Mouse (Mus musculus) megakaryocyte, embryonic 14.5 days (primary cell): Measurements from ENCODE around the gene Ccr4. TPM values are rescaled to one million over a fixed set of nuclear protein-coding genes. Genes with fewer than 3 reads are reported as not detected.
A peak's percentile ranks its signal among the peaks of the same experiment; 100 is the strongest.

Source experiments
- H3K27me3 ChIP-seq: replicated peaks from 2 replicates; pipeline ENCODE3; 2012; ENCODE audit warnings: inconsistent platforms
- H3K36me3 ChIP-seq: replicated peaks from 2 replicates; pipeline ENCODE3; 2012; ENCODE audit warnings: low read length, inconsistent platforms, mixed read lengths
- H3K4me1 ChIP-seq: 2 replicates; pipeline ENCODE4 v1.6.1; 2012; ENCODE audit warnings: inconsistent platforms
- H3K4me3 ChIP-seq: replicated peaks from 2 replicates; pipeline ENCODE3; 2012; ENCODE audit warnings: moderate library complexity, mild to moderate bottlenecking, inconsistent platforms
- H3K9me3 ChIP-seq: 2 replicates; pipeline ENCODE4 v1.6.1; 2012; ENCODE audit warnings: inconsistent platforms
- FLI1 ChIP-seq: IDR thresholded peaks from 2 replicates; pipeline ENCODE4 v1.6.1; 2012; ENCODE audit warnings: low read length, inconsistent platforms, mixed read lengths
- GATA1 ChIP-seq: IDR thresholded peaks from 3 replicates; pipeline ENCODE4 v1.6.1; 2012; ENCODE audit warnings: mixed read lengths, low read length, inconsistent platforms, borderline replicate concordance
- polyA plus RNA-seq: library from polyadenylated mRNA; stranded (reverse); fragments of >175 nt; gene quantifications from 2 replicates; pipeline ENCODE4 v1.2.3, GENCODE M21; 2012; ENCODE audit warnings: low replicate concordance; ENCODE audit not compliant: insufficient read depth

Ccr4 gene
- polyA plus RNA-seq, 1 experiment: not detected

DNA sequence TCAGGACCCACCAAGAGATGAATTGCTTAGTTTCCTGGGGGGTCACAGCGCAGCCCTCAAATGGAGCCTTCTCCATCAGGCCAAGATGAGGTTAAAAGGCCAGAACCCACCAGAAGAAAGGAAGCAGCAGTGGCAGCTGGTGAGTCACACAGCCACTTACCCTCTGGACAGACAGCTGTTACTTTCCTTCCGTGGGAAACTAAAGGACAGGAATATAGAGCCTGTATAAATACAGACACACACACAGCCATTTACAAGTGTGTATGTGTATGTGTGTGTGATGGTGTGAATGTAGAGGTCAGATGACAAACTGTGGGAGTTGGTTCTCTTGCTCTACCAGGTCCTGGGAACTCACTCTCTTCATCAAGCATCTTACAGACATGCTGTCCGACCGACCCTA is 1.8 kb upstream of the Ccr4 start:
- H3K4me1 ChIP-seq: peaks cover 22% of the 10 kb centered on the region
- TF ChIP-seq FLI1 (no peak), GATA1 (no peak)
- H3K27me3 ChIP-seq: peaks cover 79% of the 10 kb centered on the region
- H3K4me3 ChIP-seq: no peak overlapping the region
- peaks cover 27% of the 10 kb centered on the region for H3K9me3 ChIP-seq
- H3K36me3 ChIP-seq: no peaks in the 10 kb centered on the region

DNA sequence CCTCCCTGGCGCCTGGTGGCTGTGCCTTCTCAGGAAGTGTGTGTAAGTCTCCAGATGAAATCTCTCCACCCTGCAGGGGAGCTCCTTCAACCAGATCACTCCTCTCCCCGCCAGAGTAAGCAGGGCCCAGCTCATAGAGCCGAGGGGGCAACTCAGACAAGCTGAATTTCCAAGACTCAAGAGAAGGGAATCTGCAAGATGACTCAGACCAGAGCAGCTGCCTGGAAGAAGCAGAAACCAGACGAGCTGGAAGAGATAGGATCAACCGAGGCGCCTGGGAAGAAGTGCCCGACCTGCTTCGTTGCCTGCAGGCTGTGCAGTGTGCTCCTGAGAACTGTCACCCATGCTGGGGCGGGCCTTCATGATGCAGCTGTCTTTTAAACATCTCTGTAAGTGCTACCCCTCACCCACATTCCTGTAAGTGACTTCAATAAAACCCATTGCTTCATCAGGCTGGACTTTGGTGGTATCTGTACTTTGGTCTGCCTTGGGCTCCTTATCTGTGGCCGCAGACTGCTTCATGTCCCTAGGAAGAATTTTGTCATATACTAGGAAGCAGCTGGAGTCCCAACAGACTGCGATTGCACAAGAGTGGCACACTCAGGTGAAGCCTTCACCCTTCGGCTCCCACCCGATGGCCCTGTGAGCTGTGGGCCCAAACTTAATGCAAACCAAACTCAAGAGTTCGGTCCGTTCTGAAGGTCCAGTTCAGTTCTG is 1.8 kb downstream of the Ccr4 start:
- Histone ChIP-seq H3K4me1 (peaks cover 39% of the 10 kb centered on the region), H3K27me3 (peaks cover 68% of the 10 kb centered on the region), H3K36me3 (no peaks in the 10 kb centered on the region), H3K9me3 (peaks cover 16% of the 10 kb centered on the region), H3K4me3 (no peak overlapping the region)
- no peak for TF ChIP-seq GATA1
- no peak for TF ChIP-seq FLI1

DNA sequence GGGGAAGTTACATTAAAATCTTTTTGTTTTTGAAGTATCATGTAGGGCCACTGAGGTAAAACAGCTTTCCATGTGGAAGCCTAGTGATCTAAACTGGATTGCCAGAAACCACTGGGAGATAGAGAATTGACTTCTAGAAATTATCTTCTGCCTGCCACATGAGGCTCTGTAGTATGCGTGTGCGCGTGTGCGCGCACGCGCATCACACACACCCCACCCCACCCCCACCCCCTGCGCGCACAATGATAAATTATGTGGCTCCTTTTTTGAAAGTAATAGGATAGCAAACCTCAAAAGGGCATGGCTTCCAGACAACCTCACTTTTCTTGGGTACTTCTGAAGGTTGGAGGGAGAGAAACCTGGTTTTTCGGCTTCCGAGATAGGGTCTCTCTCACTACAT is 2.8 kb downstream of the Ccr4 start:
- no peak overlapping the region for H3K4me3 ChIP-seq
- no peaks in the 10 kb centered on the region for H3K36me3 ChIP-seq
- peaks cover 69% of the 10 kb centered on the region for H3K27me3 ChIP-seq
- peaks cover 13% of the 10 kb centered on the region for H3K9me3 ChIP-seq
- TF ChIP-seq FLI1 (no peak), GATA1 (no peak)
- peaks cover 39% of the 10 kb centered on the region for H3K4me1 ChIP-seq

DNA sequence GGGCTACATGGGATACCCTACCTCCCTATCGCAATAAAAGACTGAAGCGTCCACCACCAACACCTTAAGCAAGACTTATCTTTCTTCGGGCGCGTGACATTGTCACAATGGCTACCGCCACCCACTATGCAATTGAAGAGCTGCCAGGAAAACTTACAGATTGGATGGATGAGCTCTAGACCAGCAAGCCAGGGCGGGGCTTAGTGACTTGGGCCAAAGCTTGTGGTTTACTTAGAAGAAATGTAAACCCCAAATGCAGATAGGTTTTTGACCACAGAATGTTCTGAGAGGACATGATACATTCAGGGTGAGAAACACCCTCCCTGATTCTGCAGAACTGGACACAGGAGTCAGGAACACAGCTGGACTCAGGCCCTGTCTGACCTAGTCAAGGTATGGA is 3.6 kb downstream of the Ccr4 start:
- Histone ChIP-seq H3K4me1 (peaks cover 35% of the 10 kb centered on the region), H3K36me3 (no peaks in the 10 kb centered on the region), H3K27me3 (peaks cover 67% of the 10 kb centered on the region), H3K9me3 (peaks cover 13% of the 10 kb centered on the region), H3K4me3 (no peak overlapping the region)
- TF ChIP-seq GATA1 (no peak), FLI1 (no peak)

DNA sequence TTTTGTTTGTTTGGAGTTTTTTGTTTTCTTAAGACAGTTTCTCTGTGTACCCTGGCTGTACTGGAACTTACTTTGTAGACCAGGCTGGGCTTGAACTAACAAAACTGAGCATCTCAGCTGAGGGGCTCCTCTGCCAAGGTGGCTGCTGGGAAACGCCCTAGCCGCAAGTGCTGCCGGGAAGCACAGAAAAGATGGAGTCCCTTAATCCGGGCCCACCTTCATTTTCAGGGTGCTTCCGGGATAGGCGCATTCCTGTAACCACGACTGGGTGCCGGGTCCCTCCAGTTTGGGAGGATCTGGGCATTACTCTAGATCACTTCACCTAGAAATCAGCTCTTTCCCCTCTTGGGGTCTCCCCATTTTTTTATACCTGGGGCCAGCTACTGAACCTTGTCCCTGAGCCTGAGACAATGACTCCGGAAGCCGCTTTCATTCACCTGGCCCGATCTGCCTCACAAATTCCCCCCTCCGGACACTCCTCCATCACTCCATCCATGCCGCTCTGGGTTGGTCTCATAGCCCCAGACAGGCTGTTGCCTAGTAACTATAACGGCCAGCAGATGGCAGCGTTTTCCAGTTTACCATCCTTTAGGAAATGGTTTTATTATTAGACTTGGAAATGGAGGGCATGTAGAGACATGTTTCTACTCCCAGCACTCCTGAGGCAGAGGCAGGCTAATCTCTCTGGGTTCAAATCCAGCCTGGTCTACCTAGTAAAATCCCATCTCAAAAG is 4.8 kb downstream of the Ccr4 start:
- H3K4me1 ChIP-seq: peaks cover 35% of the 10 kb centered on the region
- no peak overlapping the region for H3K4me3 ChIP-seq
- H3K36me3 ChIP-seq: no peaks in the 10 kb centered on the region
- peaks cover 67% of the 10 kb centered on the region for H3K27me3 ChIP-seq
- H3K9me3 ChIP-seq: peaks cover 13% of the 10 kb centered on the region
- TF ChIP-seq GATA1: no peak
- no peak for TF ChIP-seq FLI1

DNA sequence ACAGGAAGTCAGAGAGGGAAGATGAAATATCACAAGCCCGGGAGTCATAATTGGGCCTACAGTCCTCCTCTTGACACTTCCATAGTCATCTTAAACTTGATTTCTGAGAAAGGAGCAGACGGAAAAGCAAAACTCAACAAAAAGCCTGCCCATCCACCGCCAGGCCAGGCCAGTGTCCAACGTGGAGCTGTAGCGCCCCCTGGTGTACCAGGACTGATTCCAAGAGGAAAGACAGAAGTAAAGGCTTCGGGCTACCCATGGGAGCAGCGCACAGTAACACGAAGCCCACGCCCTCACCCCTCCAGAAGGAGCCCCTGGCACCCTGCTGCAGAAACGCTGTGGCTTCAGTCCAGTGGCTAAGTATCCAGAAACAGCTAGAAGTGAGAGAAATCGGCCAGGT is 6.5 kb downstream of the Ccr4 start:
- Histone ChIP-seq H3K36me3 (no peaks in the 10 kb centered on the region), H3K9me3 (peaks cover 13% of the 10 kb centered on the region), H3K4me1 (peaks cover 34% of the 10 kb centered on the region), H3K4me3 (peak overlapping the region; percentile 23), H3K27me3 (peaks cover 58% of the 10 kb centered on the region)
- no peak for TF ChIP-seq FLI1

DNA sequence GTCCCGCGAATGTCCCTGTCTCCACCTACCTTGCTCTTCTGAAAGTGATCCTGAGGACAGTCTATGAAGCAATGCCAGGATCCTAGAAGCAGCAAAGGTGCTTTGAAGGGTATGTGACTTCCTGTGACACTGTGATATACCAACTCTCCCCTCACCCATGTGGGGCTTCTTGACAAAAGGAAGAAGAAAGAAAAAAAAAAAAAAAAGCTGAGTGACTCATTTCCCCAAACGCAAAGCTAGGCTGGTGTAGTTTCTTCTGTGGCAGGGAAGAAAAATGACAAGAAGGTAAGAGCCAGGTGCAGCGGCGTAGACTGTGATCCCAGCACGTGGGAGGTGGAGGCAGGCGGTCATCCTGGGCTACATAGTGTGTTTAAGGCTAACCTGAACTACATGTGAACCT is 8.2 kb downstream of the Ccr4 start:
- peaks cover 22% of the 10 kb centered on the region for H3K9me3 ChIP-seq
- H3K36me3 ChIP-seq: no peaks in the 10 kb centered on the region
- no peak for TF ChIP-seq FLI1
- no peak for TF ChIP-seq GATA1
- H3K27me3 ChIP-seq: peaks cover 63% of the 10 kb centered on the region
- H3K4me3 ChIP-seq: no peak overlapping the region
- peaks cover 22% of the 10 kb centered on the region for H3K4me1 ChIP-seq

DNA sequence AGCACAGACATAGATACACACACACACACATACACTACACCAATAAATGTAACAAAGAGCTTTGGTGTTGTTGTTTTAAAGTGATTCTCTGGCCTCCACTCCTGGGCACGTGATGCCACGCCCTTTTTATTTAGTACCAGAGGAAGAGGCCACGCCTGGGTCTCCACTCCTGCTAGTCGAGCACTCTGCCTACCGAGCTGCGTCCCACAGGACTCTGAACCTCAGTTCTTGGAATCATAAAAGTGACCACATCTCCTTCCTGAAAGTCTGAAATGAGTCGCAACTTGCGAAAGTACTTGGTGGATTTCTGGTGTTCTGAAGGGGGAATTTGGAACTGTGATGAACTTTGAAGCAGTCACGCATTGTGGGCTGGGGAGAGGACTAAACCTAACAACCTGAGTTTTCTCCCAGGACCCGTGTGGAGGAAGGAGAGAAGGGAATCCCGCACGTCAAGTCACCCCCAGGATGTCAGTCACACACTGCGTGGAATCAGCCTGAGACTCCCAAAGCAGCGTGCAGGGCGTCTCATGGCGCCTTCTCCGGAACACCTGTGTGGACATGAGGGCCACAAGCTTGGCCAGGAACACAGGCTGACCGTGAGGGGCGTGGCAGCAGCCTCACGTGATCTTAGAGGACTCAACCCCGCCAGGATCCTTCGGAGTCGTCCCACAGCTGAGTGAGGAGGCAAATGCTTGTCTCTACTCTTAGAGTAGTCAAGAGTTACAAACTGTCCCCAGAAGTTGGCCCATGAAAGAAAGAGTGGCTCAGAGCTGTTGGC is 17.0 kb downstream of the Ccr4 start:
- peaks cover 50% of the 10 kb centered on the region for H3K27me3 ChIP-seq
- H3K4me3 ChIP-seq: no peak overlapping the region
- H3K4me1 ChIP-seq: peaks cover 14% of the 10 kb centered on the region
- no peaks in the 10 kb centered on the region for H3K36me3 ChIP-seq
- TF ChIP-seq FLI1: no peak
- no peak for TF ChIP-seq GATA1
- peaks cover 17% of the 10 kb centered on the region for H3K9me3 ChIP-seq

DNA sequence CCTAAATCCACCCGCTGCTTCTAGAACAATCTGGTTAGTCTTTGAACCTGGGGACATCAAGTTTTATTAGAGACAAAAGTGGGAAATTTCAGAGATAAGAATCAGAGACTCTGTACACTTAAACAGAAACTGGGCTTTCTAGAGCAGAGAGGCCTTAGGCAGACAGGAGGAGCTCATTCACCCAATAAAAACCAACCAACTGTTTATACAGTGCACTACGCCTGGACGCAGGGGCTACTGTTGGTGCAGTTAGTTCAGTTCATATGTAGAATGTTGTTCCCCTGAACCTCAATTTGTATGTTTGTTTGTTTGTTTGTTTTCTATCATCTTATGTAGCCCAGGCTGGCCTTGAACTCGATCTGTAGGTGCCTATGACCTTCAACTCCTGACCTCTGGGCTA is 17.9 kb downstream of the Ccr4 start:
- Histone ChIP-seq H3K9me3 (peaks cover 8% of the 10 kb centered on the region; the same call in 1 of the 2 replicates), H3K27me3 (peaks cover 43% of the 10 kb centered on the region), H3K4me1 (peaks cover 14% of the 10 kb centered on the region), H3K4me3 (no peak overlapping the region), H3K36me3 (no peaks in the 10 kb centered on the region)
- TF ChIP-seq GATA1 (no peak), FLI1 (no peak)

DNA sequence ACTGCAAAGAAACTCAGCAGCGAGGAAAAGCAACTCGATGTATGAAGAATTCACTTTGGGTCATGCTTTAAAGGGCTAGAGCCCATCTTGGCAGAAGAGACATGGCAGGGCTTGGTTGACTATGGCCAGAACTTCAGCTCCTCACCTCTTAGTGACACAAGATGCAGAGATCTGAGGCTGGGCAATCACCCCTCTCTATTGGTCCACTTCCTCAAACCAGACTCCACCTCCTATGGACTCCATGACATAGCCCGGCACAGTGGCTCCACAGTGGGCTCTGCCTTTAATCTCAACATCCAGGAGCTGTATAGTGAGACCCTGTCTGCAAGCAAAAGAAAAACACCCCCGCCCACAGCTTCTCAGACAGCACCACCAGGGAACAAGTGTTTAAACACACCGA is 19.9 kb downstream of the Ccr4 start:
- Histone ChIP-seq H3K9me3 (peaks cover 3% of the 10 kb centered on the region; the same call in 1 of the 2 replicates), H3K36me3 (no peaks in the 10 kb centered on the region), H3K27me3 (peaks cover 41% of the 10 kb centered on the region), H3K4me1 (peaks cover 14% of the 10 kb centered on the region), H3K4me3 (no peak overlapping the region)
- TF ChIP-seq FLI1 (no peak), GATA1 (no peak)

DNA sequence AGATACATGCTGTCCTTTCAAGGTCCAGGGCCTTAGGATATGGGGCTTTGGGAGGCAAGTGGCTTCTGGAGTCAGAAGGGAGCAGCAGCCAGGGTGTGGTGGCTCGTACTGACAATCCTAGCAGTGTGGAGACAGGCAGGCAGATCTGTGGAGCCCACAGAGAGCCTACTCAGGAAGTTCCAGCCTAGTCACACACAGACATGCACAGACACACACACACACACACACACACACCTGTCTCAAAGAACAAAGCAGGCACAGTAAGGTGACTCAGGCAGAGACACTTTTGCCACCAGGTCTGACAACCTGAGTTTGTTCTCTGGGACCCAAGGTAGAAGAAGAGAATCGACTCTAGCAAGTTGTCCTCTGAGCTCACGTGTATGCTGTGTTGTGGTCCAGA is 23.8 kb downstream of the Ccr4 start:
- H3K4me3 ChIP-seq: no peak overlapping the region
- H3K4me1 ChIP-seq: no peaks in the 10 kb centered on the region
- H3K27me3 ChIP-seq: peaks cover 23% of the 10 kb centered on the region
- peaks cover 12% of the 10 kb centered on the region for H3K36me3 ChIP-seq
- no peaks in the 10 kb centered on the region for H3K9me3 ChIP-seq
- TF ChIP-seq FLI1: no peak
- no peak for TF ChIP-seq GATA1
